Mouse (Mus musculus) left cerebral cortex, adult 11 months (tissue): ENCODE data around the gene Fam83e.

Source experiments
- DNase-seq: peaks from one replicate; pipeline ENCODE4 v3.0.0; 2022; ENCODE audit warnings: low spot score

The Fam83e gene

GRCm38 (mm10) chr7:45715741-45716459 lies 5.1 kb upstream of the Fam83e start:
- no peak for DNase-seq

- DNase-seq: no peak
Observed at GRCm38 (mm10) chr7:45716460-45716857, 4.6 kb upstream of the Fam83e start.

GRCm38 (mm10) chr7:45716952-45717917 lies 3.8 kb upstream of the Fam83e start:
- DNase-seq: no peak

GRCm38 (mm10) chr7:45717918-45718297 lies 3.1 kb upstream of the Fam83e start, which contains the start of gene Sphk2:
Sphk2 (minus strand) TSS chr7:45718002.
- peak; percentile 99 for DNase-seq

- no peak for DNase-seq
Observed at GRCm38 (mm10) chr7:45718331-45718730, 2.7 kb upstream of the Fam83e start.

- DNase-seq: no peak
Observed at GRCm38 (mm10) chr7:45719180-45719579, 1.8 kb upstream of the Fam83e start.

- no peak for DNase-seq
Observed at GRCm38 (mm10) chr7:45719738-45720412, 1.1 kb upstream of the Fam83e start.

GRCm38 (mm10) chr7:45721234-45721571 lies 191 bp downstream of the Fam83e start:
- no peak for DNase-seq

GRCm38 (mm10) chr7:45721642-45722347 lies 783 bp downstream of the Fam83e start:
- DNase-seq: no peak

GRCm38 (mm10) chr7:45722348-45722713 lies 1.3 kb downstream of the Fam83e start:
- no peak for DNase-seq

GRCm38 (mm10) chr7:45723301-45723700 lies 2.3 kb downstream of the Fam83e start:
- DNase-seq: no peak

GRCm38 (mm10) chr7:45723781-45724180 lies 2.8 kb downstream of the Fam83e start:
- no peak for DNase-seq

GRCm38 (mm10) chr7:45725151-45725550 lies 4.1 kb downstream of the Fam83e start:
- DNase-seq: no peak

- DNase-seq: no peak
Observed at GRCm38 (mm10) chr7:45725713-45726112, 4.7 kb downstream of the Fam83e start, which contains the start of gene Spaca4. Spaca4 (minus strand) TSS chr7:45725813.

GRCm38 (mm10) chr7:45726419-45726818 lies 5.4 kb downstream of the Fam83e start:
- DNase-seq: no peak

GRCm38 (mm10) chr7:45727625-45728024 lies 6.6 kb downstream of the Fam83e start:
- DNase-seq: no peak

- no peak for DNase-seq
Observed at GRCm38 (mm10) chr7:45730727-45731431, 9.9 kb downstream of the Fam83e start.

- DNase-seq: no peak
Observed at GRCm38 (mm10) chr7:45733477-45733876, 12.5 kb downstream of the Fam83e start.

GRCm38 (mm10) chr7:45739162-45739763 lies 18.3 kb downstream of the Fam83e start:
- peak; percentile 73 for DNase-seq

GRCm38 (mm10) chr7:45739820-45740219 lies 18.8 kb downstream of the Fam83e start:
- DNase-seq: no peak

GRCm38 (mm10) chr7:45741308-45741707 lies 20.3 kb downstream of the Fam83e start:
- no peak for DNase-seq
